Mouse (Mus musculus): ENCODE data around the gene Pik3ap1. TPM values are rescaled to one million over a fixed set of nuclear protein-coding genes. Genes with fewer than 3 reads are reported as not detected.
A peak's percentile ranks its signal among the peaks of the same experiment; 100 is the strongest.
"Not testable (repeated sequence)": the region's sequence is repeated elsewhere in the genome, so short reads cannot be mapped to it uniquely, and the experiment has no call there.

Gene Pik3ap1
- polyA plus RNA-seq (2015; fragmentation: Nextera tagmentation; extraction: Ambion mirVana), result 17.1 and 21.8 TPM in 2 replicates

GRCm38 (mm10) chr19:41384922-41385508 is at the start of gene Pik3ap1:
Pik3ap1 (minus strand) TSS chr19:41385102.
- Histone ChIP-seq H3K4me1 (ENCODE audit: insufficient read depth) (peaks cover 59% of the 10 kb centered on the region), H3K27me3 (ENCODE audit: insufficient read depth, low read length) (no peaks in the 10 kb centered on the region), H3K9me3 (ENCODE audit: low read length) (no peaks in the 10 kb centered on the region), H3K4me3 (ENCODE audit: low read depth, low read length) (peak within 1 kb of the TSS; percentile 80), H3K27ac (ENCODE audit: low read depth) (peak within 1 kb of the TSS; percentile 94), H3K4me2 (ENCODE audit: low read depth, low read length) (peak within 1 kb of the TSS; percentile 82), H3K36me3 (replicated peaks; ENCODE audit: insufficient read depth, low read length) (no peaks in the 10 kb centered on the region), H3K9ac (replicated peaks) (peak within 1 kb of the TSS; percentile 89)
- ATAC-seq (peak; percentile 62), DNase-seq (peak; percentile 82)
- under 1% methylated on average over 35 of the region's 41 CpGs for WGBS (ENCODE audit: insufficient replicate concordance)
- peak; percentile 56; the same call in 1 of the 2 replicates for TF ChIP-seq EP300 (IDR thresholded peaks at IDR 0.05; ENCODE audit: low read depth)
- TF ChIP-seq CTCF (IDR thresholded peaks at IDR 0.05; ENCODE audit: low read depth), result no peak

DNA sequence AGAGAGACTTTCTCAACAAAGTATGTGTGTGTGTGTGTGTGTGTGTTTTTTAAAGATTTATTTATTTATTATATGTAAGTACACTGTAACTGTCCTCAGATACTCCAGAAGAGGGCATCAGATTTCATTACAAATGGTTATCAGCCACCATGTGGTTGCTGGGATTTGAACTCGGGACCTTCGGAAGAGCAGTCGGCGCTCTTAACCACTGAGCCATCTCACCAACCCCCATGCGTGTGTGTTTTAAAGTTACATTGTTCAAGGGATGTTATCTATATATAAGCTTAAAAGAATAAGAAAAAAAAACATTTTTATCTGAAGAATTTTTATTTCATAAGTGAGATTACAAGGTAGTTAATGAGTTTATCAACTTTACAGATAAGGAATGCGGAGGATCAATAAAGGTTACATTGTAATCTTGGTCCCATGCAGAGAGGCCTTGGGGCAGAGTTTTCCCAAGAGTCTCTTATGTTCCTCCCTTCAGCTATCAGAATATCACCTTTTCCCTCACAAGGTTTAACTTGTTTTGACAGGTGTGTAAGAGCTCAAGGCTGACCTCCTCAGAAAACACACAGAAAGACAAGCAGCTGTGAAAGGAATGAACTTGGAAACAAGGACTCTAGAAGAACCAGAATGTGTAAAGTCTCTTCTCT is 46.7 kb upstream of the Pik3ap1 start:
- not testable (repeated sequence) for H3K27ac ChIP-seq (ENCODE audit: low read depth); H3K36me3 ChIP-seq (replicated peaks; ENCODE audit: insufficient read depth, low read length); H3K4me1 ChIP-seq (ENCODE audit: insufficient read depth); H3K27me3 ChIP-seq (ENCODE audit: insufficient read depth, low read length); DNase-seq; H3K9me3 ChIP-seq (ENCODE audit: low read length); ATAC-seq; H3K9ac ChIP-seq (replicated peaks); H3K4me3 ChIP-seq (ENCODE audit: low read depth, low read length); H3K4me2 ChIP-seq (ENCODE audit: low read depth, low read length)
- WGBS (ENCODE audit: insufficient replicate concordance), result no CpG with 5 or more reads among the region's 6 CpGs

DNA sequence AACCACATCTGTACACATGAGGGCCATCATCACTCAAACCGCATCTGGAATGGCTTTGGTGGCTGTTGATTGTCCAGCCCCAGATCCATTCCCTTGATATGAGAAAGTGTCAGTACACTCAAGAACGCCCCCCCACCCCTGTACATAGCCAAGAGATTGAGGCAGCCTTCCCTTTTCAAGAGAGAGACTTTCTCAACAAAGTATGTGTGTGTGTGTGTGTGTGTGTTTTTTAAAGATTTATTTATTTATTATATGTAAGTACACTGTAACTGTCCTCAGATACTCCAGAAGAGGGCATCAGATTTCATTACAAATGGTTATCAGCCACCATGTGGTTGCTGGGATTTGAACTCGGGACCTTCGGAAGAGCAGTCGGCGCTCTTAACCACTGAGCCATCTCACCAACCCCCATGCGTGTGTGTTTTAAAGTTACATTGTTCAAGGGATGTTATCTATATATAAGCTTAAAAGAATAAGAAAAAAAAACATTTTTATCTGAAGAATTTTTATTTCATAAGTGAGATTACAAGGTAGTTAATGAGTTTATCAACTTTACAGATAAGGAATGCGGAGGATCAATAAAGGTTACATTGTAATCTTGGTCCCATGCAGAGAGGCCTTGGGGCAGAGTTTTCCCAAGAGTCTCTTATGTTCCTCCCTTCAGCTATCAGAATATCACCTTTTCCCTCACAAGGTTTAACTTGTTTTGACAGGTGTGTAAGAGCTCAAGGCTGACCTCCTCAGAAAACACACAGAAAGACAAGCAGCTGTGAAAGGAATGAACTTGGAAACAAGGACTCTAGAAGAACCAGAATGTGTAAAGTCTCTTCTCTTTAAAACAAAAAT is 41.2 kb upstream of the Pik3ap1 start:
- no CpG with 5 or more reads among the region's 8 CpGs for WGBS (ENCODE audit: insufficient replicate concordance)
- not testable (repeated sequence) for H3K4me2 ChIP-seq (ENCODE audit: low read depth, low read length); H3K4me3 ChIP-seq (ENCODE audit: low read depth, low read length); ATAC-seq; H3K9ac ChIP-seq (replicated peaks); H3K27me3 ChIP-seq (ENCODE audit: insufficient read depth, low read length); H3K9me3 ChIP-seq (ENCODE audit: low read length); H3K27ac ChIP-seq (ENCODE audit: low read depth); H3K36me3 ChIP-seq (replicated peaks; ENCODE audit: insufficient read depth, low read length); H3K4me1 ChIP-seq (ENCODE audit: insufficient read depth); DNase-seq

DNA sequence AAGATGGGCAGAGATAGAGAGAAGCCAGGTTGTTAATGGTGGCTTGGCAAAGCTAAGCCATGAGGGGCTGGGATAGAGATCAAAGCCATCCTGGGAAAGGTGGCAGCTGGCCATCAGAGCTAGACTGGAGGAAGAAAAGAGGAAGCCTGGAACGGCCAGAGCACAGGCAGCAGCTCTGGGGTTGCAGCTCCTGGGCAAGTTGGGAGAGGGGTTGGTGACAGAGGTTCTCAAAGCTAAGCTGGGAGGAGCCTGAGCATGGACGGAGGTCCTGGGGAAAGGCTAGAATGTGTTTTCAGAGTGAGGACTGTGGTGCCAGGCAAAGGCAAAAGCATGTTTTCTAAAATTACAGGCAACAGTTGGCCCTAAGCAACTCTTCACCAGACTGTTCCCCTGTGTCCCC is 36.4 kb upstream of the Pik3ap1 start:
- WGBS (ENCODE audit: insufficient replicate concordance), result 31% methylated on average over 2 of the region's 2 CpGs
- peaks cover 5% of the 10 kb centered on the region; the same call in 1 of the 2 replicates for H3K4me1 ChIP-seq (ENCODE audit: insufficient read depth)
- H3K36me3 ChIP-seq (replicated peaks; ENCODE audit: insufficient read depth, low read length), result no peaks in the 10 kb centered on the region
- ATAC-seq (no peak), DNase-seq (peak; percentile 7)
- H3K9me3 ChIP-seq (ENCODE audit: low read length), result no peaks in the 10 kb centered on the region
- no peak overlapping the region for H3K4me3 ChIP-seq (ENCODE audit: low read depth, low read length)
- no peak overlapping the region for H3K9ac ChIP-seq (replicated peaks)
- no peak overlapping the region for H3K4me2 ChIP-seq (ENCODE audit: low read depth, low read length)
- no peak for TF ChIP-seq CTCF (IDR thresholded peaks at IDR 0.05; ENCODE audit: low read depth)
- TF ChIP-seq EP300 (IDR thresholded peaks at IDR 0.05; ENCODE audit: low read depth), result no peak
- no peak overlapping the region for H3K27ac ChIP-seq (ENCODE audit: low read depth)
- no peaks in the 10 kb centered on the region for H3K27me3 ChIP-seq (ENCODE audit: insufficient read depth, low read length)

- no peaks in the 10 kb centered on the region for H3K27me3 ChIP-seq (ENCODE audit: insufficient read depth, low read length)
- H3K9ac ChIP-seq (replicated peaks), result no peak overlapping the region
- DNase-seq, result no peak
- H3K27ac ChIP-seq (ENCODE audit: low read depth), result no peak overlapping the region
- 55% methylated on average over 2 of the region's 2 CpGs for WGBS (ENCODE audit: insufficient replicate concordance)
- TF ChIP-seq EP300 (IDR thresholded peaks at IDR 0.05; ENCODE audit: low read depth) (no peak), CTCF (IDR thresholded peaks at IDR 0.05; ENCODE audit: low read depth) (no peak)
- no peak overlapping the region for H3K4me3 ChIP-seq (ENCODE audit: low read depth, low read length)
- ATAC-seq, result no peak
- H3K9me3 ChIP-seq (ENCODE audit: low read length), result no peaks in the 10 kb centered on the region
- H3K4me1 ChIP-seq (ENCODE audit: insufficient read depth), result peaks cover 5% of the 10 kb centered on the region; the same call in 1 of the 2 replicates
- H3K4me2 ChIP-seq (ENCODE audit: low read depth, low read length), result no peak overlapping the region
- H3K36me3 ChIP-seq (replicated peaks; ENCODE audit: insufficient read depth, low read length), result no peaks in the 10 kb centered on the region
Observed at GRCm38 (mm10) chr19:41418786-41419185, 33.9 kb upstream of the Pik3ap1 start.

- no peak overlapping the region for H3K4me2 ChIP-seq (ENCODE audit: low read depth, low read length)
- H3K9me3 ChIP-seq (ENCODE audit: low read length), result no peaks in the 10 kb centered on the region
- DNase-seq, result peak; percentile 46
- no peak overlapping the region for H3K4me3 ChIP-seq (ENCODE audit: low read depth, low read length)
- TF ChIP-seq EP300 (IDR thresholded peaks at IDR 0.05; ENCODE audit: low read depth) (no peak), CTCF (IDR thresholded peaks at IDR 0.05; ENCODE audit: low read depth) (no peak)
- H3K27ac ChIP-seq (ENCODE audit: low read depth), result no peak overlapping the region
- no peaks in the 10 kb centered on the region for H3K27me3 ChIP-seq (ENCODE audit: insufficient read depth, low read length)
- WGBS (ENCODE audit: insufficient replicate concordance), result 42% methylated on average over 5 of the region's 5 CpGs
- no peak overlapping the region for H3K9ac ChIP-seq (replicated peaks)
- peaks cover 5% of the 10 kb centered on the region; the same call in 1 of the 2 replicates for H3K4me1 ChIP-seq (ENCODE audit: insufficient read depth)
- no peaks in the 10 kb centered on the region for H3K36me3 ChIP-seq (replicated peaks; ENCODE audit: insufficient read depth, low read length)
- ATAC-seq, result peak; percentile 59; the same call in 1 of the 2 replicates
Observed at GRCm38 (mm10) chr19:41417995-41418394, 33.1 kb upstream of the Pik3ap1 start.
